Mouse (Mus musculus) midbrain, embryonic 14.5 days (tissue): ENCODE results near the gene Ccdc117. TPM values are rescaled to one million over a fixed set of nuclear protein-coding genes. Genes with fewer than 3 reads are reported as not detected.
"Not testable (repeated sequence)": the region's sequence is repeated elsewhere in the genome, so short reads cannot be mapped to it uniquely, and the experiment has no call there.

Experiments used
- ATAC-seq: fragments of 200-750 bp; cut with Nextera tagmentation; 2 replicates; pipeline ENCODE4 v1.8.0; 2017; ENCODE audit warnings: moderate number of reproducible peaks, moderate library complexity; ENCODE audit not compliant: low FRiP score, low TSS enrichment
- DNase-seq: peaks from one replicate; pipeline ENCODE4 v3.0.0-alpha.2; 2015
- H3K27ac ChIP-seq: fragments of 300-500 bp; sonication (generic); replicated peaks from 2 replicates; pipeline ENCODE4 v1.5.1; 2014; ENCODE audit warnings: mild to moderate bottlenecking, low read depth, low read length, moderate library complexity
- H3K27me3 ChIP-seq: fragments of 300-500 bp; sonication (generic); 2 replicates; pipeline ENCODE4 v1.6.1; 2014; ENCODE audit warnings: low read length, control low read depth, mixed read lengths; ENCODE audit not compliant: control insufficient read depth, insufficient read depth
- H3K36me3 ChIP-seq: fragments of 300-500 bp; sonication (generic); 2 replicates; pipeline ENCODE4 v1.6.1; 2014; ENCODE audit warnings: low read length, control low read depth; ENCODE audit not compliant: control insufficient read depth, insufficient read depth
- H3K4me1 ChIP-seq: fragments of 300-500 bp; sonication (generic); 2 replicates; pipeline ENCODE4 v1.6.1; 2014; ENCODE audit warnings: mild to moderate bottlenecking, antibody characterized with exemption, low read length, control low read depth; ENCODE audit not compliant: control insufficient read depth, insufficient read depth
- H3K4me2 ChIP-seq: fragments of 300-500 bp; sonication (generic); 2 replicates; pipeline ENCODE4 v1.6.1; 2014; ENCODE audit warnings: mild to moderate bottlenecking, low read length, moderate library complexity
- H3K4me3 ChIP-seq: fragments of 300-500 bp; sonication (generic); replicated peaks from 2 replicates; pipeline ENCODE4 v1.5.1; 2014; ENCODE audit warnings: low read depth, low read length
- H3K9ac ChIP-seq: fragments of 300-500 bp; sonication (generic); replicated peaks from 2 replicates; pipeline ENCODE4 v1.6.1; 2014; ENCODE audit warnings: mild to moderate bottlenecking, low read length, moderate library complexity
- H3K9me3 ChIP-seq: fragments of 300-500 bp; sonication (generic); 2 replicates; pipeline ENCODE4 v1.6.1; 2016; ENCODE audit warnings: low read length, control low read depth, mixed read lengths; ENCODE audit not compliant: control insufficient read depth
- WGBS: fragments of 180-500 bp; shearing (Covaris S2); extraction: QIAGEN DNeasy Blood & Tissue Kit; methylation state at CpG from one replicate; pipeline ENCODE4 v1.1.7; 2014; 5-methylcytosine and 5-hydroxymethylcytosine counted together
- polyA plus RNA-seq: library from polyadenylated mRNA; unstranded; fragments of >200 nt; fragmentation: Nextera tagmentation; extraction: Ambion mirVana; gene quantifications from 2 replicates; pipeline ENCODE4 v1.2.1, GENCODE M21; 2014

Ccdc117 gene
- polyA plus RNA-seq, 1 experiment from 2014 or later, result 14.8 TPM

GRCm38 (mm10) chr11:5510686-5511085, 31.3 kb downstream of the Ccdc117 start:
- not testable (repeated sequence) for H3K27me3 ChIP-seq, H3K36me3 ChIP-seq, DNase-seq, H3K4me2 ChIP-seq, H3K9ac ChIP-seq, H3K9me3 ChIP-seq, H3K4me1 ChIP-seq, ATAC-seq, H3K4me3 ChIP-seq, H3K27ac ChIP-seq
- WGBS, result 100% methylated on average over 1 of the region's 2 CpGs

GRCm38 (mm10) chr11:5510099-5510391, 31.9 kb downstream of the Ccdc117 start:
- Histone ChIP-seq H3K4me3 (no peak overlapping the region), H3K4me2 (no peak overlapping the region), H3K4me1 (no peaks in the 10 kb centered on the region), H3K9me3 (no peaks in the 10 kb centered on the region), H3K27me3 (no peaks in the 10 kb centered on the region), H3K9ac (no peak overlapping the region), H3K27ac (no peak overlapping the region), H3K36me3 (no peaks in the 10 kb centered on the region)
- WGBS, result 90% methylated on average over 5 of the region's 5 CpGs
- no peak for ATAC-seq
- no peak for DNase-seq

GRCm38 (mm10) chr11:5509215-5510098, 32.5 kb downstream of the Ccdc117 start:
- Histone ChIP-seq H3K27ac (no peak overlapping the region), H3K4me2 (no peak overlapping the region), H3K9ac (no peak overlapping the region), H3K36me3 (no peaks in the 10 kb centered on the region), H3K4me3 (no peak overlapping the region), H3K9me3 (no peaks in the 10 kb centered on the region), H3K27me3 (no peaks in the 10 kb centered on the region), H3K4me1 (no peaks in the 10 kb centered on the region)
- DNase-seq (no peak), ATAC-seq (no peak)
- WGBS, result 81% methylated on average over 8 of the region's 8 CpGs

- no peaks in the 10 kb centered on the region for H3K36me3 ChIP-seq
- no peak overlapping the region for H3K4me2 ChIP-seq
- H3K4me3 ChIP-seq, result no peak overlapping the region
- no peaks in the 10 kb centered on the region for H3K4me1 ChIP-seq
- H3K9me3 ChIP-seq, result no peaks in the 10 kb centered on the region
- DNase-seq (no peak), ATAC-seq (no peak)
- 28% methylated on average over 18 of the region's 18 CpGs for WGBS
- H3K27me3 ChIP-seq, result no peaks in the 10 kb centered on the region
- H3K9ac ChIP-seq, result no peak overlapping the region
- no peak overlapping the region for H3K27ac ChIP-seq
Observed at GRCm38 (mm10) chr11:5505856-5506575, 36.0 kb downstream of the Ccdc117 start.

- Histone ChIP-seq H3K36me3 (no peaks in the 10 kb centered on the region), H3K4me3 (no peak overlapping the region), H3K4me2 (no peak overlapping the region), H3K9ac (no peak overlapping the region), H3K27ac (no peak overlapping the region), H3K9me3 (no peaks in the 10 kb centered on the region), H3K4me1 (no peaks in the 10 kb centered on the region), H3K27me3 (no peaks in the 10 kb centered on the region)
- ATAC-seq (no peak), DNase-seq (no peak)
- 86% methylated on average over 10 of the region's 10 CpGs for WGBS
Observed at GRCm38 (mm10) chr11:5502351-5503051, 39.5 kb downstream of the Ccdc117 start.

- H3K27me3 ChIP-seq, result no peaks in the 10 kb centered on the region
- WGBS, result 79% methylated on average over 13 of the region's 13 CpGs
- DNase-seq (no peak), ATAC-seq (no peak)
- H3K4me3 ChIP-seq, result no peak overlapping the region
- no peaks in the 10 kb centered on the region for H3K36me3 ChIP-seq
- no peaks in the 10 kb centered on the region for H3K4me1 ChIP-seq
- no peak overlapping the region for H3K27ac ChIP-seq
- no peak overlapping the region for H3K9ac ChIP-seq
- H3K4me2 ChIP-seq, result no peak overlapping the region
- no peaks in the 10 kb centered on the region for H3K9me3 ChIP-seq
Observed at GRCm38 (mm10) chr11:5500903-5501741, 40.9 kb downstream of the Ccdc117 start.

GRCm38 (mm10) chr11:5499961-5500644, 41.9 kb downstream of the Ccdc117 start:
- Histone ChIP-seq H3K27ac (no peak overlapping the region), H3K36me3 (no peaks in the 10 kb centered on the region), H3K27me3 (no peaks in the 10 kb centered on the region), H3K9me3 (no peaks in the 10 kb centered on the region), H3K4me2 (no peak overlapping the region), H3K9ac (no peak overlapping the region), H3K4me1 (no peaks in the 10 kb centered on the region), H3K4me3 (no peak overlapping the region)
- ATAC-seq (no peak), DNase-seq (no peak)
- WGBS, result 90% methylated on average over 11 of the region's 11 CpGs
